Mouse (Mus musculus) CH12.LX (cell line): ENCODE results near the gene C1qtnf2.

Experiments
- CTCF ChIP-seq, 2 experiments: IDR thresholded peaks in 1 of 2; conservative IDR thresholded peaks in 1 of 2; 2 replicates each; pipeline ENCODE4 v1.5.1; 2011 to 2012; ENCODE audit warnings: low read depth in 2 of 2, low read length in 2 of 2, improper control_type of control experiment in 1 of 2, inconsistent platforms in 1 of 2, mild to moderate bottlenecking in 1 of 2, moderate library complexity in 1 of 2
- MYC ChIP-seq: IDR thresholded peaks from 2 replicates; pipeline ENCODE4 v1.6.1; 2011; ENCODE audit warnings: low read depth, mild to moderate bottlenecking, improper control_type of control experiment, low read length
- POLR2AphosphoS2 ChIP-seq: IDR thresholded peaks from 2 replicates; pipeline ENCODE4 v1.6.1; 2011; ENCODE audit warnings: low read depth, low read length, improper control_type of control experiment
- RAD21 ChIP-seq: IDR thresholded peaks from 2 replicates; pipeline ENCODE4 v1.6.1; 2011; ENCODE audit warnings: low read depth, mild to moderate bottlenecking, low read length, improper control_type of control experiment, moderate library complexity
- RCOR1 ChIP-seq: conservative IDR thresholded peaks from 2 replicates; pipeline ENCODE4 v1.6.1; 2012; ENCODE audit warnings: low read depth, mild to moderate bottlenecking, inconsistent platforms, low read length, improper control_type of control experiment
- SMC3 ChIP-seq: IDR thresholded peaks from 2 replicates; pipeline ENCODE4 v1.6.1; 2011; ENCODE audit warnings: low read depth, low read length, improper control_type of control experiment
- USF1 ChIP-seq: IDR thresholded peaks from 2 replicates; pipeline ENCODE4 v1.6.1; 2014; ENCODE audit warnings: low read depth, mild to moderate bottlenecking, inconsistent platforms, low read length, improper control_type of control experiment
- ZC3H11A ChIP-seq: IDR thresholded peaks from 2 replicates; pipeline ENCODE4 v1.6.1; 2012; ENCODE audit warnings: low read depth, mild to moderate bottlenecking, inconsistent platforms, low read length, improper control_type of control experiment

GRCm38 (mm10) chr11:43512661-43513190, 38.6 kb downstream of the C1qtnf2 start:
- TF ChIP-seq CTCF (conservative IDR thresholded peaks at IDR 0.05 in 1 of 2, IDR thresholded peaks at IDR 0.05 in 1 of 2; ENCODE audit: low read depth in 2 of 2, low read length in 2 of 2) (no peak), SMC3 (no peak), ZC3H11A (no peak), RCOR1 (no peak), USF1 (no peak), MYC (no peak), RAD21 (no peak), POLR2AphosphoS2 (no peak)
